Mouse (Mus musculus) forebrain, embryonic 13.5 days (tissue): Measurements from ENCODE around the gene Zfp804a. TPM values are rescaled to one million over a fixed set of nuclear protein-coding genes. Genes with fewer than 3 reads are reported as not detected.

Source experiments
- ATAC-seq: fragments of 200-750 bp; cut with Nextera tagmentation; 2 replicates; pipeline ENCODE4 v1.8.0; 2017
- H3K27ac ChIP-seq: fragments of 300-500 bp; sonication (generic); 2 replicates; pipeline ENCODE4 v1.5.1; 2015; ENCODE audit warnings: inconsistent platforms, mild to moderate bottlenecking, moderate library complexity
- H3K27me3 ChIP-seq: fragments of 300-500 bp; sonication (generic); 2 replicates; pipeline ENCODE4 v1.6.1; 2015; ENCODE audit warnings: mild to moderate bottlenecking, inconsistent platforms
- H3K36me3 ChIP-seq: fragments of 300-500 bp; sonication (generic); 2 replicates; pipeline ENCODE4 v1.6.1; 2015; ENCODE audit warnings: mild to moderate bottlenecking, inconsistent platforms; ENCODE audit not compliant: poor library complexity, severe bottlenecking
- H3K4me1 ChIP-seq: fragments of 300-500 bp; sonication (generic); 2 replicates; pipeline ENCODE4 v1.6.1; 2015; ENCODE audit warnings: inconsistent platforms
- H3K4me2 ChIP-seq: fragments of 300-500 bp; sonication (generic); 2 replicates; pipeline ENCODE4 v1.6.1; 2015; ENCODE audit warnings: inconsistent platforms, mild to moderate bottlenecking, moderate library complexity
- H3K4me3 ChIP-seq: fragments of 300-500 bp; sonication (generic); 2 replicates; pipeline ENCODE4 v1.5.1; 2015; ENCODE audit warnings: mild to moderate bottlenecking, inconsistent platforms
- H3K9ac ChIP-seq: fragments of 300-500 bp; sonication (generic); 2 replicates; pipeline ENCODE4 v1.6.1; 2015; ENCODE audit warnings: mild to moderate bottlenecking, inconsistent platforms
- H3K9me3 ChIP-seq: fragments of 300-500 bp; sonication (generic); replicated peaks from 2 replicates; pipeline ENCODE4 v1.6.1; 2016; ENCODE audit warnings: inconsistent platforms
- WGBS: fragments of 180-500 bp; shearing (Covaris S2); methylation state at CpG from one replicate; pipeline ENCODE4 v1.1.7; 2015; 5-methylcytosine and 5-hydroxymethylcytosine counted together
- polyA plus RNA-seq: library from polyadenylated mRNA; unstranded; fragments of >200 nt; fragmentation: Nextera tagmentation; extraction: Ambion mirVana; gene quantifications from 2 replicates; pipeline ENCODE4 v1.2.1, GENCODE M21; 2015

Gene Zfp804a
- polyA plus RNA-seq = 3.2 and 3.9 TPM in 2 replicates

GRCm38 (mm10) chr2:82053185-82053891 is at the start of gene Zfp804a:
TSS of gene Zfp804a (plus strand) at chr2:82053222.
- Histone ChIP-seq H3K4me3 (peak within 1 kb of the TSS; percentile 76), H3K4me1 (peaks cover 15% of the 10 kb centered on the region), H3K9me3 (no peaks in the 10 kb centered on the region), H3K27ac (peak within 1 kb of the TSS; percentile 75), H3K36me3 (no peaks in the 10 kb centered on the region), H3K27me3 (peaks cover 13% of the 10 kb centered on the region), H3K9ac (peak within 1 kb of the TSS; percentile 77), H3K4me2 (peak within 1 kb of the TSS; percentile 83)
- under 1% methylated on average over 67 of the region's 82 CpGs for WGBS
- ATAC-seq = peak; percentile 95

GRCm38 (mm10) chr2:82051635-82052034 is 1.4 kb upstream of the Zfp804a start:
- H3K9ac ChIP-seq = no peak overlapping the region
- H3K27me3 ChIP-seq = peaks cover 13% of the 10 kb centered on the region
- no peak overlapping the region for H3K27ac ChIP-seq
- H3K4me1 ChIP-seq = peaks cover 15% of the 10 kb centered on the region
- no peaks in the 10 kb centered on the region for H3K9me3 ChIP-seq
- H3K4me3 ChIP-seq = peak overlapping the region; percentile 76
- no peak for ATAC-seq
- 68% methylated on average over 4 of the region's 4 CpGs for WGBS
- no peaks in the 10 kb centered on the region for H3K36me3 ChIP-seq
- H3K4me2 ChIP-seq = peak overlapping the region; percentile 83; the same call in 1 of the 2 replicates

DNA sequence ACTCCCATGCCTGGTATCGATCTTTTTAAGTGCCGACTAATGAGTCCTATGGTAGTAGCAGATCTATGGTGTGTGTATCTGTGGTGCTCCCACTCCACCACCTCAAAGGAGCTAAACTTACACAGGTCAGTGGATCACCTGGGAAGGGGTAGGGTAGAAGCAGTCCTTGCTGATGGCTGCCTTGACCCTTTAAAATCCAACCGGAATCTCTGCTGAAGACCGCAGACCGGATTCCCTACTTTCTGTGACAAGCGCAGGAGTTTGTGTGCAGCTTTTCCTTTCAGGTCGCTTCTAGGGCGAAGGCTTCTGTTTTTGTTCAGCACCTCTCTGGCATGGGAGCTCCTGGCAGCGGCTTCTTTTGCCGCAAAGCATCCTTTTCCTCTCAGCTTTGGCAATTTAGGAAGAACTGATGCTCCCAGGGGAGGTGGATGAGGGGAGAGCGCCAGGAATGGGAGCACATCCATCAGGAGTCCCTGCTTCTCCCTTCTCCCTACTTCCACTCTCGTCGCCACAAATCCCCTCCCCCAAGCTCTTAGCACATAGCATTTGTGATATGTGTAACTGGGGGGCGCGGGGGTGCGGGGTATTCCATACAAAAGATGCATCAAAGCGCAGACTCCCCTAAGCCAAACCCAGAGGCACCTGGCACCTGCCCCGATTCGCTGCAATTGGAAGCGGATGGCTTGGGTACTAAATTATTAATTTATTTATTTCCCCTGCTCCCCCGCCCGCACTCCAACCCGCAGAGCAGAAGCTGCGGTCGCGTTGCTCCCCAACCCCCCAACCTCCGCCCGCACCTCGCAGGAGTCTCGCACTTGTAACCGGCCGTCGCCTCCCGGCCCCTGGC is 461 bp upstream of the Zfp804a start:
- peak; percentile 70 for ATAC-seq
- peaks cover 13% of the 10 kb centered on the region for H3K27me3 ChIP-seq
- H3K9ac ChIP-seq = peak overlapping the region; percentile 77
- H3K4me1 ChIP-seq = peaks cover 15% of the 10 kb centered on the region
- no peaks in the 10 kb centered on the region for H3K9me3 ChIP-seq
- peak overlapping the region; percentile 75 for H3K27ac ChIP-seq
- peak overlapping the region; percentile 83 for H3K4me2 ChIP-seq
- WGBS = under 1% methylated on average over 30 of the region's 34 CpGs
- H3K4me3 ChIP-seq = peak overlapping the region; percentile 76
- no peaks in the 10 kb centered on the region for H3K36me3 ChIP-seq

- Histone ChIP-seq H3K27me3 (peaks cover 13% of the 10 kb centered on the region), H3K4me1 (peaks cover 15% of the 10 kb centered on the region), H3K36me3 (no peaks in the 10 kb centered on the region), H3K4me2 (peak overlapping the region; percentile 83), H3K27ac (no peak overlapping the region), H3K4me3 (peak overlapping the region; percentile 76), H3K9ac (0 out of 2 replicates have a peak overlapping the region, but pooled peaks have one; percentile 77), H3K9me3 (no peaks in the 10 kb centered on the region)
- 55% methylated on average over 4 of the region's 4 CpGs for WGBS
- ATAC-seq = no peak
These were observed 1.4 kb downstream of the Zfp804a start for GRCm38 (mm10) chr2:82054446-82054845.

DNA sequence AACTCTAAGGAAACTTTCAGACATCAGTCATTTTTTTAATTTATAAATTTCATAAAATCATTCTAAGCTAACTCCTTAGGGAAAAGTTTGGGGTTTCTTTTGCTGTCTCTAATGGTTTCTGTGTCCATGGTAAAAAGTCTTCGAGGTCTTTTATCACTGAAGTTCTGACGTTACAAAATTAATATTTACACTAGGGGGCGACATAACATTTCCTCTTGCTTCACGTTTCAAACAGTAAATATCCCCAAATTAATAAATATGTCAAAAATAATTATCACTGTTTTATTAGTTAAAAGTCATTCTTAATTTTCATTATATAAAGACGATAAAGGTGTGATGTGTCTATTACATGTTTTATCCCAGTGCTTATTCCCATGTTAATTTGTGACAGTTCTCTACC is 11.6 kb downstream of the Zfp804a start:
- no peaks in the 10 kb centered on the region for H3K27me3 ChIP-seq
- no peak for ATAC-seq

DNA sequence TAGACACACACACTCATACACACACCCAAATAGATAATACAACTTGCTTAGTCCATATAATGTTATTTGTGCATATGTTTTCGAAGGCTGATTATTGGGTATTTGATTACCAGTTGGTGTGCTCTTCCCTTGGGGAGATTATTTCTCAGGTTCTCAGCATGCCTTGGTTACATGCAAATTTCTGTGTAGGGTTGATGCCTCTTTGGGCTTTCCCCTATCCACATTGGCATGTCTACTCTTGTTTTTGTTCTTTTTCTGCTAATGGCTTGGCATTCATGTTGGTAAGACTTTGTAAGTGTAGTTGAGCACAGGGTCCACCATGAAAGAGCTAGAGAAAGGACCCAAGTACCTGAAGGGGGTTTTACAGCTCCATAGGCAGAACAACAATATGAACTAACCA is 14.9 kb downstream of the Zfp804a start:
- no peak for ATAC-seq
- WGBS = 95% methylated on average over 1 of the region's 1 CpGs
- Histone ChIP-seq H3K4me2 (no peak overlapping the region), H3K27me3 (no peaks in the 10 kb centered on the region), H3K36me3 (no peaks in the 10 kb centered on the region), H3K4me1 (no peaks in the 10 kb centered on the region), H3K27ac (no peak overlapping the region), H3K9ac (no peak overlapping the region), H3K9me3 (no peaks in the 10 kb centered on the region), H3K4me3 (no peak overlapping the region)

More for the DNA sequence above, 11.6 kb downstream of the Zfp804a start:
- Histone ChIP-seq H3K36me3 (no peaks in the 10 kb centered on the region), H3K9ac (no peak overlapping the region), H3K4me3 (no peak overlapping the region), H3K9me3 (no peaks in the 10 kb centered on the region), H3K27ac (no peak overlapping the region), H3K4me2 (no peak overlapping the region), H3K4me1 (no peaks in the 10 kb centered on the region)
- WGBS = 34% methylated on average over 5 of the region's 5 CpGs

GRCm38 (mm10) chr2:82069172-82069571 is 16.1 kb downstream of the Zfp804a start:
- no peak overlapping the region for H3K27ac ChIP-seq
- no peak overlapping the region for H3K4me2 ChIP-seq
- no peak overlapping the region for H3K4me3 ChIP-seq
- H3K4me1 ChIP-seq = no peaks in the 10 kb centered on the region
- 48% methylated on average over 1 of the region's 1 CpGs for WGBS
- H3K27me3 ChIP-seq = no peaks in the 10 kb centered on the region
- no peak for ATAC-seq
- H3K9me3 ChIP-seq = no peaks in the 10 kb centered on the region
- no peaks in the 10 kb centered on the region for H3K36me3 ChIP-seq
- no peak overlapping the region for H3K9ac ChIP-seq

DNA sequence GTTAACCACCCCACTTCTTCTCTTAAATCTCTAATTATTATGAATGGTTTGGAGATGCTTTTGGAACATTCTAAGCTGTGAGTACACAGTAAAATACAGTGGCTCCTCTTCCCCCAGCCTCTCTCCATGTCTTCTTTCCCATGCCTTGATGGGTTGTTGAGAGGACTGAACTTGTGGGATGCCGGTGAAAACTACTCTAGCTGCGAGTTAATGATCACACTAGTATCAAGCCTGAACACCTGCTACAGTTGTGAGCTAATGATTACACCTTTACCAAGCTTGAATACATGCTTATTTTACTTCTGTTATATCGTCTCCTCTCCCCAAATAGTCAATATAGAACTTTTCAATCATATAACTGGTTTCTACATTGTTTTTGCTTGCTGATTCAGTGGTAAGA is 23.9 kb downstream of the Zfp804a start:
- Histone ChIP-seq H3K4me3 (no peak overlapping the region), H3K36me3 (no peaks in the 10 kb centered on the region), H3K4me2 (no peak overlapping the region), H3K9me3 (no peaks in the 10 kb centered on the region), H3K9ac (no peak overlapping the region), H3K27ac (no peak overlapping the region), H3K27me3 (no peaks in the 10 kb centered on the region), H3K4me1 (no peaks in the 10 kb centered on the region)
- WGBS = 92% methylated on average over 3 of the region's 3 CpGs
- ATAC-seq = no peak

- peak; percentile 77; the same call in 1 of the 2 replicates for ATAC-seq
- Histone ChIP-seq H3K27me3 (no peaks in the 10 kb centered on the region), H3K4me1 (no peaks in the 10 kb centered on the region), H3K36me3 (no peaks in the 10 kb centered on the region), H3K27ac (no peak overlapping the region), H3K9ac (no peak overlapping the region), H3K9me3 (no peaks in the 10 kb centered on the region), H3K4me3 (no peak overlapping the region), H3K4me2 (no peak overlapping the region)
- 77% methylated on average over 6 of the region's 6 CpGs for WGBS
These were observed 25.4 kb downstream of the Zfp804a start for GRCm38 (mm10) chr2:82078287-82078994.

DNA sequence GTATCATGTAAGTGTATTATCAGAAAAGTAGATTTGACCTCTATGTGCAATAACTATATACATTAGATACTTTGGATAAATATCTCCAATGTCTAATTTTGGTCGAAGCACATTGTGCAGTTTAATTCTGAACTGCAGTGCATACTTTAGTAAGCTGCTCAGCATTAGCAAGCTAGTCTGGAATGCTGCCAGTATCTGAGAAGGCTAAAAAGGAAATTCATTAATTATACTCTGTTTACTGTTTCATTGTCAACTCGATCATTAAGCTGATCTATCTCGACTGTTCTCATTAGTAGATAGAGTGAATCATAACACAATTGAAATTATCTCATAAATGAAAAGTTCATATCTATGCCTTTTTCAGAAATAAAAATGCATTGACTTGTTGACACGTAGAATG is 27.7 kb downstream of the Zfp804a start:
- Histone ChIP-seq H3K27me3 (no peaks in the 10 kb centered on the region), H3K4me2 (no peak overlapping the region), H3K36me3 (no peaks in the 10 kb centered on the region), H3K9me3 (no peaks in the 10 kb centered on the region), H3K27ac (no peak overlapping the region), H3K9ac (no peak overlapping the region), H3K4me3 (no peak overlapping the region), H3K4me1 (no peaks in the 10 kb centered on the region)
- WGBS = 38% methylated on average over 4 of the region's 4 CpGs
- ATAC-seq = peak; percentile 69

DNA sequence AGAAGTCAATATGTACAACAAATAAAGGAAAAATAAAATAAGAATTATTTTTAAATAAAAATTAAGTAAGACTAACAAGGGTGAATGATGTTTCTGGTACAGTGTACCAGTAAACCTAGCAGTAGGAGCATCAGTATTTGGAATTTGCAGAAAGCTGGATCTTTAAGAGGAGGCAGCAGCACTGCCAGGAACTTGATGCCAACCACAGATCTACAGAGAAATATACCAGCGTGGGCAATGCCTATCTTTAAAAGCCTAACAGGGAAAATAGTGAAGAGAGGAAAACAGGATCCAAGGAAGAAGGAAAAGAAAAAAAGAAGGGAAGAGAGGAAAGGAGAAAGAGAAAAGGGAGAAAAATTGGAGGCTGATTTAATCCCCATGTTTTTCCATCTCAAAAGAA is 60.1 kb downstream of the Zfp804a start:
- Histone ChIP-seq H3K4me3 (no peak overlapping the region), H3K4me2 (no peak overlapping the region), H3K9ac (no peak overlapping the region), H3K4me1 (no peaks in the 10 kb centered on the region), H3K9me3 (no peaks in the 10 kb centered on the region), H3K27ac (no peak overlapping the region), H3K36me3 (no peaks in the 10 kb centered on the region), H3K27me3 (no peaks in the 10 kb centered on the region)
- no peak for ATAC-seq
- 91% methylated on average over 1 of the region's 1 CpGs for WGBS

DNA sequence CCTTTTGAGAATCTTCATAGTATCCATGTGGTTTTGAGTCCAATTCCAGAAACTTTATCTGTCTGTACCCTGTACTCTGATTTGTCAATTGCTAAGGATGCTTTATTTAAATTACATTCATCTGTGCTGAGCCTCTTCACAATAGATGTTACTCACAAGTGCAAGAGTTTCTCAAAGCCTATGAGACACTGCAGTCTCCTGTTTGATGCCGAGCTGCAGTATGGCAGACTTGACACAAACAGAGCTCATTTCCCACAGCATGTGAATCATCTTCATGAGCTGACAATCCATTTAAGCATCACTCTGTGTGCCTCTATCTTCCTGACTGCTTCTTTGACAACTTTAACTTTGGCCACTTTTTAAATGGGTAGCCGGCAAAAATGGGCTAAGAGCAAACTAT is 60.6 kb downstream of the Zfp804a start:
- H3K27me3 ChIP-seq = no peaks in the 10 kb centered on the region
- ATAC-seq = no peak
- H3K9me3 ChIP-seq = no peaks in the 10 kb centered on the region
- H3K4me1 ChIP-seq = no peaks in the 10 kb centered on the region
- H3K4me3 ChIP-seq = no peak overlapping the region
- H3K9ac ChIP-seq = no peak overlapping the region
- 86% methylated on average over 2 of the region's 2 CpGs for WGBS
- H3K36me3 ChIP-seq = no peaks in the 10 kb centered on the region
- H3K27ac ChIP-seq = no peak overlapping the region
- H3K4me2 ChIP-seq = no peak overlapping the region
